Mouse (Mus musculus) lung, postnatal 0 days (tissue): ENCODE results near the gene Plekhm2. TPM values are rescaled to one million over a fixed set of nuclear protein-coding genes. Genes with fewer than 3 reads are reported as not detected.

ENCODE experiments used
- ATAC-seq: fragments of 200-750 bp; cut with Nextera tagmentation; 2 replicates; pipeline ENCODE4 v1.8.0; 2017; ENCODE audit warnings: moderate library complexity
- DNase-seq: peaks from one replicate; pipeline ENCODE4 v3.0.0-alpha.2; 2016; ENCODE audit warnings: low spot score
- H3K27ac ChIP-seq: fragments of 300-500 bp; sonication (generic); 2 replicates; pipeline ENCODE4 v1.5.1; 2014; ENCODE audit warnings: antibody characterized with exemption, mild to moderate bottlenecking, low read length, mixed read lengths
- H3K27me3 ChIP-seq: fragments of 300-500 bp; sonication (generic); replicated peaks from 2 replicates; pipeline ENCODE4 v1.6.1; 2014; ENCODE audit warnings: low read length, mixed read lengths; ENCODE audit not compliant: insufficient read depth
- H3K36me3 ChIP-seq: fragments of 300-500 bp; sonication (generic); 2 replicates; pipeline ENCODE4 v1.6.1; 2014; ENCODE audit warnings: low read length, mixed read lengths; ENCODE audit not compliant: insufficient read depth
- H3K4me1 ChIP-seq: fragments of 300-500 bp; sonication (generic); 2 replicates; pipeline ENCODE4 v1.6.1; 2014; ENCODE audit warnings: antibody characterized with exemption, low read depth, low read length, mixed read lengths; ENCODE audit not compliant: insufficient read depth
- H3K4me2 ChIP-seq: fragments of 300-500 bp; sonication (generic); replicated peaks from 2 replicates; pipeline ENCODE4 v1.6.1; 2014; ENCODE audit warnings: low read depth, mild to moderate bottlenecking, low read length, moderate library complexity, mixed read lengths
- H3K4me3 ChIP-seq: fragments of 300-500 bp; sonication (generic); 2 replicates; pipeline ENCODE4 v1.5.1; 2014; ENCODE audit warnings: low read depth, low read length
- H3K9ac ChIP-seq: fragments of 300-500 bp; sonication (generic); replicated peaks from 2 replicates; pipeline ENCODE4 v1.6.1; 2014; ENCODE audit warnings: low read depth, mild to moderate bottlenecking
- H3K9me3 ChIP-seq: fragments of 300-500 bp; sonication (generic); 2 replicates; pipeline ENCODE4 v1.6.1; 2016; ENCODE audit warnings: low read length, mixed read lengths
- CTCF ChIP-seq: IDR thresholded peaks from 2 replicates; pipeline ENCODE4 v1.5.1; 2016; ENCODE audit warnings: antibody characterized with exemption, mild to moderate bottlenecking
- EP300 ChIP-seq: IDR thresholded peaks from 2 replicates; pipeline ENCODE4 v1.6.1; 2016; ENCODE audit warnings: antibody characterized with exemption, mild to moderate bottlenecking, control low read depth
- WGBS: fragments of 180-500 bp; shearing (Covaris S2); extraction: QIAGEN DNeasy Blood & Tissue Kit; methylation state at CpG from one replicate; pipeline ENCODE4 v1.1.7; 2014; 5-methylcytosine and 5-hydroxymethylcytosine counted together
- polyA plus RNA-seq: library from polyadenylated mRNA; unstranded; fragments of >200 nt; fragmentation: Nextera tagmentation; extraction: Ambion mirVana; gene quantifications from 2 replicates; pipeline ENCODE4 v1.2.1, GENCODE M21; 2015

The Plekhm2 gene
- polyA plus RNA-seq, 1 experiment from 2014 or later = 5.2 TPM

DNA sequence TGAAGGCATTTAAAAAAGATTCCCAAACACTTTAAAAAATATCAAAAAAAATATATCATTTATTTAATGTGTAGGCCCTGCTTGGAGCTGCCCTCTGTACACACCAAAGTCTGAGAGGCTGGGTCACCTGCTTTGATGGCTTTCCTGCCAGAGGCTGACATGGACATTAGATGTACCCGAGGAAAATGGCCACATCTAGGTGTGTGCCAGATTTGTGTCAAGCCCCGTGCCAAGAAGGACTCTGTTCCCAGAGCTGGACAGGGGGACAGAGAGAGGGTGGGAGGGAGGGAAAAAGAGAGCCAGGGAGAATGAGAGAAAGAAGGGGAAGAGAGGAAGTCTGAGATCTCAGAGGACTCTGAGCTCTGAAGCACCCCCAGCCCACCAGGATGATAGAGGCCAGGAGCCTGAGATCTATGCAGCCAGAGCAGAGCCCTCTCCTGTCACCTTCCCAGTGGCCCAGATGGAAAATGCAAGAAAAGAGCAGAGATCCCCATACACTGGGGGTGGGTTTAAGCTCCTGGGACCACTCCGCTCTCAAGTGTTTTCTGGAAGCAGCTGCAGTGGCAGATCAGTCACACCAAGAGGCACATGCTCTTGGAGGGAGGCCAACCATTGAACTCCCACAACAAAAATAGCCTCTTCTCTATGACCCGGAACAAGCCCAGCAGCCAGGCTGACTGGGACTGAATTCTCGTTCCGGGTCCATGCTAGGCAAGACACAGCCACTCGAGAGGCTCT, 21.4 kb downstream of the Plekhm2 start:
- no peaks in the 10 kb centered on the region for H3K36me3 ChIP-seq
- DNase-seq = peak; percentile 89
- H3K4me2 ChIP-seq = no peak overlapping the region
- peak; percentile 80 for ATAC-seq
- H3K9ac ChIP-seq = 0 out of 2 replicates have a peak overlapping the region, but pooled peaks have one; percentile 3
- H3K27ac ChIP-seq = peak overlapping the region; percentile 73
- no peak overlapping the region for H3K4me3 ChIP-seq
- H3K27me3 ChIP-seq = no peaks in the 10 kb centered on the region
- TF ChIP-seq CTCF (no peak; the same call in 1 of the 2 replicates), EP300 (no peak)
- H3K4me1 ChIP-seq = peaks cover 2% of the 10 kb centered on the region; the same call in 1 of the 2 replicates
- no peaks in the 10 kb centered on the region for H3K9me3 ChIP-seq
- WGBS = 26% methylated on average over 7 of the region's 7 CpGs

DNA sequence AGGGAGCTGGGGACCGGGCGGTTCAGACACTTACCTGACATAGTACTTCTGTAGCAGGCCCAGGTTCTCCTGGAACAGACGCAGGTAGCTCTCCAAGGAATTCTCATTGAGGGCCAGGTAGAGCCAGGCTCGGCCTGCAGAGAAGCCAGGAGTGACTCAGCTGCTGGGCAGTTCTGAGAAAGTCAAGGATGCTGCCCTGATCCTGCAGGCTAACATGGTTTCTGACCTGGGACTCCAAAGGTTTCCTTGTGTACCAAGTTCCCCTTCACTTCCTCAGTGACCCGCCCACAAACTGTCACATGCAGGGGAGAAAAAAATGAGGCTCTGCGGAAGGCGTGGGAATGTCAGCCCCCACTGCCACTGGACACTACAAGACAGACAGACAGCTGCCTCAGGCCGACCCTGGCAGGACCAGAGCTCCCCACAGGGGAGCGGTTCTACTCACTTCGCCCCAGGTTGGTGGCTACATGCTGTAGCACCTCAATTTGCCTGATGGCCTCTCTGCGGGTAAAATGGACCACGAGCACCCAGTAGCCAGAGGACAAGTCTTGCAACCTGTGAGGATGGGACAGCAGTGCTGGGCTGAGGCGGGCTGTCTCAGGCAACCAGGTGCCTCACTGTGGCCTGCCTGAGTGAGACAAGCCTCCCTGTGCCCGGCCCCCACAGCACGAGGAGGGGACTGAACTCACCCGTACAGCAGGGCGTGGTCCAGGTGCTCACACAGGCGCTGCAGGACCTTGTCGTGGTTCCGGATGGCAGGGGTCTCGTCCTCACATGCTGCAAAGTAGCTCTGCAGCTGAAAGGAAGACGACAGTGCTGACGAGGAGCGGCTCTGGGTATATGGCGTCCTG, 22.5 kb downstream of the Plekhm2 start:
- no peak for TF ChIP-seq CTCF
- no peak for TF ChIP-seq EP300
- Histone ChIP-seq H3K4me1 (peaks cover 2% of the 10 kb centered on the region; the same call in 1 of the 2 replicates), H3K36me3 (peaks cover 10% of the 10 kb centered on the region; the same call in 1 of the 2 replicates), H3K27me3 (no peaks in the 10 kb centered on the region), H3K9ac (no peak overlapping the region), H3K4me2 (no peak overlapping the region), H3K27ac (0 out of 2 replicates have a peak overlapping the region, but pooled peaks have one; percentile 20), H3K4me3 (no peak overlapping the region), H3K9me3 (no peaks in the 10 kb centered on the region)
- ATAC-seq = no peak
- DNase-seq = no peak
- 82% methylated on average over 25 of the region's 25 CpGs for WGBS

- no peaks in the 10 kb centered on the region for H3K27me3 ChIP-seq
- TF ChIP-seq CTCF (no peak), EP300 (no peak)
- peaks cover 2% of the 10 kb centered on the region; the same call in 1 of the 2 replicates for H3K4me1 ChIP-seq
- H3K4me2 ChIP-seq = no peak overlapping the region
- DNase-seq = no peak
- no peaks in the 10 kb centered on the region for H3K9me3 ChIP-seq
- H3K27ac ChIP-seq = no peak overlapping the region
- no peak overlapping the region for H3K9ac ChIP-seq
- WGBS = 81% methylated on average over 7 of the region's 7 CpGs
- H3K4me3 ChIP-seq = no peak overlapping the region
- peaks cover 13% of the 10 kb centered on the region; the same call in 1 of the 2 replicates for H3K36me3 ChIP-seq
- peak; percentile 3; the same call in 1 of the 2 replicates for ATAC-seq
These were observed 23.3 kb downstream of the Plekhm2 start for GRCm38 (mm10) chr4:141641353-141641771.

- ATAC-seq (no peak), DNase-seq (no peak)
- Histone ChIP-seq H3K27ac (no peak overlapping the region), H3K4me1 (peaks cover 2% of the 10 kb centered on the region; the same call in 1 of the 2 replicates), H3K4me3 (no peak overlapping the region), H3K36me3 (peaks cover 21% of the 10 kb centered on the region; the same call in 1 of the 2 replicates), H3K27me3 (no peaks in the 10 kb centered on the region), H3K4me2 (no peak overlapping the region), H3K9me3 (no peaks in the 10 kb centered on the region), H3K9ac (no peak overlapping the region)
- TF ChIP-seq EP300 (no peak), CTCF (no peak; the same call in 1 of the 2 replicates)
- WGBS = 72% methylated on average over 11 of the region's 11 CpGs
These were observed 25.2 kb downstream of the Plekhm2 start for GRCm38 (mm10) chr4:141639474-141639873.

GRCm38 (mm10) chr4:141636693-141637092, 28.0 kb downstream of the Plekhm2 start:
- no peak for ATAC-seq
- TF ChIP-seq CTCF = no peak
- TF ChIP-seq EP300 = no peak
- no peak overlapping the region for H3K4me2 ChIP-seq
- DNase-seq = no peak
- no peak overlapping the region for H3K4me3 ChIP-seq
- no peaks in the 10 kb centered on the region for H3K4me1 ChIP-seq
- H3K36me3 ChIP-seq = peaks cover 35% of the 10 kb centered on the region; the same call in 1 of the 2 replicates
- H3K27me3 ChIP-seq = no peaks in the 10 kb centered on the region
- no peak overlapping the region for H3K27ac ChIP-seq
- 96% methylated on average over 5 of the region's 5 CpGs for WGBS
- no peak overlapping the region for H3K9ac ChIP-seq
- H3K9me3 ChIP-seq = no peaks in the 10 kb centered on the region

- H3K9ac ChIP-seq = no peak overlapping the region
- H3K9me3 ChIP-seq = no peaks in the 10 kb centered on the region
- no peak for ATAC-seq
- TF ChIP-seq CTCF (no peak), EP300 (no peak)
- H3K36me3 ChIP-seq = peaks cover 42% of the 10 kb centered on the region
- H3K4me2 ChIP-seq = no peak overlapping the region
- H3K4me1 ChIP-seq = no peaks in the 10 kb centered on the region
- H3K27ac ChIP-seq = no peak overlapping the region
- H3K27me3 ChIP-seq = no peaks in the 10 kb centered on the region
- H3K4me3 ChIP-seq = no peak overlapping the region
- 85% methylated on average over 9 of the region's 9 CpGs for WGBS
- no peak for DNase-seq
These were observed 28.7 kb downstream of the Plekhm2 start for GRCm38 (mm10) chr4:141635991-141636390.
